Mouse (Mus musculus): ENCODE results near the gene Hs6st3.

The Hs6st3 gene

DNA sequence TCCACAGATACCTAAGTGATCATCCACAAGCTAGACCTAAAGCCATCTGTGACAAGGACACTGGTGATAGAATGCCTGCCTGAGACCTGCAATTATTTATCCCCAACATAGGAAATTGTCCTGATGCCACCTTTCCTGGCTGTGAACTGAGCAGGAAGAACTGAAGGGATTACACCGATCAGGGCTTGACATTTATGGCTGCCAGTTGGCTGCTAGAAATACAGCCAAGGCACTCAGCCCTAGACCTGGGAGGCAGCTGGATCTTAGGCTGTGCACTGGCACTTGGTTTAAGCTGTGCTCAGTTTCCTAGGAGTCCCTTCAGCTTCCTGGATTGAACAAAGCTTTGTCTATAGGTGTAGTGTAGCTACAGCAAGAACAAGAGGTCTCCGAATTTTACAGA, 518.8 kb downstream of the Hs6st3 start:
- DNase-seq = peak; percentile 34 to 50

- DNase-seq = peak; percentile 70 to 71
These were observed 527.6 kb downstream of the Hs6st3 start for GRCm38 (mm10) chr14:119665741-119666141.

DNA sequence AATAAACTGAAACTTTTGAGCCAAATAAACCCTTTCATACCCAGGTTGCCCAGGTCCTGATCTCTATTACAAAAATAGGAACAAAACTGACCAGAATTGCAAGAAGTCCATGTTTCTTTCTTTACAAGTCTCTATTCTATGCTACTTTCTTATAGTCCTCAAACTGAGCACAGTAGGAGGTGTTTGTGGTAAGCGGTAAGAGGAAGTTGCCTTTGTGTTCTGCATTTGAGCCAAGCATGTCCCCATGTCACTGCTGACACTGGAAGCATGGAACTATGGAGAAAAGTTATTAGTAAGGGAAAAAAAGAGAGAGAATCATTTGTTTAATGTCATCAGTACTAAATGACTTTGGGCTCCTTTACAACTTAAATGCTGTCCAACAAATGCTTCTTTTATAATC, 529.3 kb downstream of the Hs6st3 start:
- no peak for DNase-seq

DNA sequence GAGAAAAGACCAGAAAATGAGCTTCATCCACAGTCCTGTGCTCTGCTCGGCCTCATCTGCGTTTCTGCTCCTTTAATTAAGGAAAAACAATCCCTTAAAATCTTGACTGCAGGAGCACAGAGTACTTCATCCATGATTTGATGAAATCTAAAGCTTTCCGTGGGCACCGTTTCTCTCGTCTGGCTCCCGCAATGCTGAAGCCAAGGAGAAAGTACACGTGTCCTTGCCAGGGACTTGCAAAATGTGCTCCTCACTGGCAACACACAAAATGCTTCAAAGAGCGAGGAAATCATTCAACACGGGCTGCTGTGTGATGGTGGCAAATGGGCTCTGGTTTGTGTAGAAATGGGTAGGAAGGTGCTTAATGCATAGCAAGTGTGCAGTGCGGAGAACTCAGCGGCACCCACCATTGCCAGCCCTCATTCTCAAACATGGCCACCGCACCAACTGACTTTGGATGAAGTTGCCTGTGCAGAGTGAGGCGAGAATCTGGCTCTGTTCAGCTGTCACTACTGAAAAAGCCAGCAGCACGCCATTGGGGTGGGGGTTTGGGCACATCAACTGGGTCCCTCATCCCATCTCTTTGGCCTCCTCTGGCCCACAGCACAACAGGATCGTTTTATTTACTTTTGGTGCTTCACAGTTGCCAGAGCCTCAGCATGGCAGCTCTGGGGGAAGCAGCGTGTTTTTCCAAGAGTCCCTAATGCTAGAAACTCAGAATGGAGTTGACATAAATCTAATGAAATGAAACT, 532.9 kb downstream of the Hs6st3 start:
- peak; percentile 13 to 39 for DNase-seq

DNA sequence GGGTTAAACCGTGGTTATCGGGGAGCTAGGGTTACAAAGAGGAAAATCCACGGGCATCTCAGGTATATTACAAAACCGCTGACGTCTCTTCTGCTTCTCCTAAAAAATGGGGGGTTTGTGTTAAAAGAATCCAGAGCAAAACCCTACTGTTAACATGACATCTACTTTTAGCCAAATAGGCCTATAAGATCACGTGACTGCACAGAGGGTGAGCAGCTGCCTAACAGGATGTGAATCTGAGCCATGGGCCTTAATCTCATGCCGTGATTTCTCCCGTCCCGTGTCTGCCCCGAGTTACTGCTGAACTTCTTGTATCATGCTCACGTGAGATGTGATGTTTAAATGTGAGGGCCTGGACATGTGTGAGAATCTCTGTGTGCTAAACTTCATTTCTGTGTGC, 540.4 kb downstream of the Hs6st3 start:
- DNase-seq = no peak

GRCm38 (mm10) chr14:119680052-119680451, 541.9 kb downstream of the Hs6st3 start:
- DNase-seq = no peak

DNA sequence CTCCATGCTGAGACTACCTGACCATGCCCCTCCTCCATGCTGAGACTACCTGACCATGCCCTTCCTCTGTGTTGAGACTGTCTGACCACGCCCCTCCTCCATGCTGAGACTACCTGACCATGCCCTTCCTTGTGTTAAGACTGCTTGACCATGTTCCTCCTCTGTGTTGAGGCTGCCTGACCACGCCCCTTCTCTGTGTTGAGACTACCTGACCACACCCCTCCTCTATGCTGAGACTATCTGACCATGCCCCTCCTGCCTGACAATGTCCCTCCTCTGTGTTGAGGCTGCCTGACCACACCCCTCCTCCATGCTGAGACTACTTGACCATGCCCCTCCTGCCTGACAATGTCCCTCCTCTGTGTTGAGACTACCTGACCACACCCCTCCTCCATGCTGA, 549.7 kb downstream of the Hs6st3 start:
- no peak for DNase-seq

- DNase-seq = no peak
These were observed 561.8 kb downstream of the Hs6st3 start for GRCm38 (mm10) chr14:119699982-119700381.

DNA sequence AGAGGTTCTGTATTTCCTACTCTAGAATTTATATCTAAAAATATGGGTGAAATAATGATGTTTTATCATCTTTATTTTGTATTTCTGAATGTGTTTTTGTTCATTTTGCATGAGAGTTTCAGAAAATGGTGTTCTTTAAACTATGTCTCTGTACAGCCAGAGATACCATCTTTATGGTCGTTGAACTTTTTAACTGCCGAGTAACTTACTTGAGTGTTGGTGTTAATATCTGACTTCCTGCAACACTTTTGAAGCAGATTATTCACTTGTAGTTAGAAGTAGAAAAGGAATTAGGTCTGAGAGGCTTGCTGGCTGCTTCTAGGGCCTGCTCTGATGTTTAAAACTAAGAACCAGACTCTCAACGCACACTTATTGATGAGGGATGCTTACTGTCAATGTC, 576.6 kb downstream of the Hs6st3 start:
- DNase-seq = no peak

GRCm38 (mm10) chr14:119717323-119717722, 579.2 kb downstream of the Hs6st3 start:
- no peak for DNase-seq

DNA sequence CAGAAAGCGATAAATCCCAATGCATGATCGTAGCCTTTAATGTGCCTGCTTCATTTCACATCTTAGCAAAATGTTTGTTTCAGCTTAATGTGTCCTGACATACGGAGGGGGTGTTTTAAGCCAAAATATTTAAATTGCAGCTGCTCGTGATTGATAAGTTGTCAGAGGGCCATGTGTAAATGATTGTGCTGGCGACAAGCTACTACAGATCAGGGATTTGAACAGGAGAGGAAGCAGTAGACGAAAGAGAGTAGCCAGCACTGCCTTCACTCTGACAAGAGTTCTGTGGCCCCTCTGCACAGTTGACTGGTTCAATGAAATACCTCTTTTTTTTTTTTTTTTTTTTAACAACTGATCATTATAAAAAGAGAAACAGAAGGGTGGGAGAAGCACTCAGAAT, 587.0 kb downstream of the Hs6st3 start:
- DNase-seq = no peak

DNA sequence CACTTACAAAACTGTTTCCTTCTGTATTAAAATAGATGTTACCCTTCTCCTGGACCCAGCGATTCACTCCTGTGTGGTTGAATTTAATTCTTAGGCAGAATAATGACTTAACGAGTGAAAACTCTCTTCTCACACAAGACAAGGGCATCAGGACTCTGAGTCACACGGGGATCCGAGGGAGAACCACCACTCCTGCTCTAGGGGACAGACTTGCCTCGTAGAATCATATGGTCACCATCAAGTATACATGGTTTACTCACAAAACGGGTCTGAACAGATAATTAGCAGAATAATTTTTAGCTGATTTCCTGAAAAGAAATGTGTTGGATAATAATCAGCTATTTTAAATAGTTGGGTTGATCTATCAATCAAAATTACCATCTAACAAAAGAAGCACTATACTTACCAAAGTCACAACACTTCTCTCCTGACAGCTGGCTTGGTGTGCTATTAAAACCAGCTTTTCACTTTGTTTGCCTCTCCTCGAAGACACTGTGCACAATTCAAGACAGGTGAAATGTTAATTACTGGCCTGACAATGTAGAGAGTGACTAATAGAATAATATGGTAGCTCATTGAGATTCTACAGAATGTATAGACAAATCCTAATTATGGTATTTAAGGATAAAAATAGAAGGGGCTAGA, 593.4 kb downstream of the Hs6st3 start:
- no peak for DNase-seq

DNA sequence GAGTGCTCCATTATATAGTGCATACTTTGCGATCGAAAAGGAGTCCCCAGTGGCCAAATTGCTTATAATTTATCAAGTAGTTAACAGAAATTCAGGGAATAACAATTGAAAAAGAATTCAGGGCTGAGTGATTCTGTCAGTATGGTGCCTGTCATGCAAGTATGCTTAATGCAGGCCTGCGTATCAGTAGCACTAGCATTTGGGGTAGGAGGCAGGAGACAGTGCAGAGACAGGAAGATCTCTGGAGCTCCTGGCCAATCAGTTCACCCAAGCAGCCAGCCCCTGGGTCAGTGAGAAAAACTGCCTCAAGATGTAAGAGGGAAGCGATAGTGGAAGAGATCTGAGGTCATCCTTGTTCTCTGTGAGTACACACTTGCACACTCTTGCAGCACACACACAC, 594.1 kb downstream of the Hs6st3 start:
- no peak for DNase-seq

DNA sequence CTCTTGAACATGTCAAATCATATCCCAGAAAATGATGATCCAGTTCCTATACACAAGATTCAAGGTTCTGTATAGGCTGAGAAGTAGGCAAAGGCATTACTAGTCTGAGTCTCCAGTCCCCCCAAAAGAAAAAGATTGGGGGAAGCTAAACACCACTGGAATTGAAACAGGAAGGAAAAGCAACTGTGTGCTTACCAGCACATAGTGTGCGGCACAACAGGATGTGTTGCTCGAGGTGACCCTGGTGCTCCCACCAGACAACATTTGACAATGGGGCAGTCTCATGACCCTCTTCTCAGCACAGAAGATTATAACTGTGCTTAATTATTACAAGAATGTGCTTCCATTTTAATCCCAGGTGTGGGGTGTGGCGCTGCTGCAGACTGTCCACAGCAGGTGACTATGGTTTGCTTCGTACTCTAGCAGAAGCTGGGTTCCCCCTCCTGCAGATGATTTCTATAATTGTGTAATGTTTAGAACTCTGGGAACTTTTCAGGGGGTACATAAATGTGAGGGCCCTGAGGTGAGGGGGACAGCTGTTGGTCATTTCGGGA, 599.3 kb downstream of the Hs6st3 start:
- no peak for DNase-seq

GRCm38 (mm10) chr14:119741791-119742190, 603.6 kb downstream of the Hs6st3 start:
- DNase-seq = peak in 1 of 2 experiments; percentile 31

DNA sequence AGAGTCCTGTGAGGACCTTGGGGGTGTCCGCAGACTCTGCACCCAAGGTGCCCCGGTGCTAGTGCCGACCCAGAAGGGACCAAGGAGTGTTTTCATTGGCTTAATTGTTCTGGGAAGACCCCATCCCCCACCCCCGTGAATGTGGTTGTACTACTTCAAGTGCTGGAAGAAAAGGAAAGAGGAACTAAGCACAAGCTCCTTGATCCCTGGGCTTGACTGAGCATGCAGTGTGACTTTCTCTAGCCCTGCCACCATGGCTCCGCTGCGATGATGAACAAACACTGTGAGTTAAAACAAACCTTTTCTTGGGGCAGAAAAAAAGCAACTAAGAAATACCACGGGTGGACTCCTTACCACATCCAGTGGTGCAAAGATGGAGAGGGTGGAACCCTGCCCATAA, 623.2 kb downstream of the Hs6st3 start:
- no peak for DNase-seq

- no peak for DNase-seq
These were observed 633.9 kb downstream of the Hs6st3 start for GRCm38 (mm10) chr14:119772040-119772439.

- DNase-seq = peak; percentile 59 to 72
These were observed 638.1 kb downstream of the Hs6st3 start for GRCm38 (mm10) chr14:119776261-119776660.

DNA sequence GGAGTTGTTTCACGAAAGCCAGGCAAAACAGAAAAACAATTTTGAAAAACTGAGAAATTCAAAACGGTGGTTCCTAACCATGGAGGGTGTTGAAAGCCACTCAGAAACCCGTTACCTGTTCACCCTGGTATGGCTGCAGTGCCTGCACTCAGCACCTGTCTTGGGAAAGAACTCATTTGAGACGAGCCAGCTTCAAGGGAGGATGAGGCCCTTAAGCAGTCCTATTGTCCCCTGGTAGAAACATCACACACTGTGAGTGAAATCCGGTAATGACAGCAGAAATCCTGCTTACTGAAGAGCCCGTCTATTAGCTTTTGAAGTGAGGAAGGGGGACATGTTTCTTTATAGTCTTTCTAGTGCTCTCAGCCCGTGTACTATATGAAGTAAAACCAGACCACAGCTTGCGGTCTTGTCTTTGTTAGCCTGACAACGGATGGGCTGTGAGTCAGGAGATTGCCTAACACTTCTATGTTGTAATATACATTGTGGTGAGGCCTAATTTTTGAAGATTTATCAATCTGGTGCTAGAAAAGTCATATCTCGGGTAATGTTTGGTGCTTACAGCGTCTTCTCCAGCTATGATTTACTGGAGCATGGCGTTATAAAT, 641.9 kb downstream of the Hs6st3 start:
- no peak for DNase-seq

- no peak for DNase-seq
These were observed 643.0 kb downstream of the Hs6st3 start for GRCm38 (mm10) chr14:119781111-119781510.

DNA sequence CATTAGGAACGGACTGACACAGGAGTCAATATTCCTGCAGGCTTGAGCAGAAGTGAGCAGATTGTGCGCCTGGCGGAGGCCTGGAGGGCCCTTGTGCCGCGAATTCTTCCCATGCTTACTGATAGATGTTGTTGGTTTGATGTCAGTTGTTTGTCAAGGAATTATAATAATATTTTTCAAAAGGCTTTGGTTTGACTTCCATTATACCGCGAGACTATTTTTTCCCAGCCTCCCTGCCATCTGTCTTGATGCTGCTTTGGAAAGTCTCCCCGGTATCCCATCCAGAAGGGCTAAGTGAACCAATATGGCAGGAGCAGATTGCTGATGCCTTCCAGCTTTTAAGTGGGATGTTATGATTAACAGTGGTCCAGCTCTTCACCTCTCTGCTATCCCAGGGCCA, 651.3 kb downstream of the Hs6st3 start:
- DNase-seq = peak in 1 of 2 experiments; percentile 12

DNA sequence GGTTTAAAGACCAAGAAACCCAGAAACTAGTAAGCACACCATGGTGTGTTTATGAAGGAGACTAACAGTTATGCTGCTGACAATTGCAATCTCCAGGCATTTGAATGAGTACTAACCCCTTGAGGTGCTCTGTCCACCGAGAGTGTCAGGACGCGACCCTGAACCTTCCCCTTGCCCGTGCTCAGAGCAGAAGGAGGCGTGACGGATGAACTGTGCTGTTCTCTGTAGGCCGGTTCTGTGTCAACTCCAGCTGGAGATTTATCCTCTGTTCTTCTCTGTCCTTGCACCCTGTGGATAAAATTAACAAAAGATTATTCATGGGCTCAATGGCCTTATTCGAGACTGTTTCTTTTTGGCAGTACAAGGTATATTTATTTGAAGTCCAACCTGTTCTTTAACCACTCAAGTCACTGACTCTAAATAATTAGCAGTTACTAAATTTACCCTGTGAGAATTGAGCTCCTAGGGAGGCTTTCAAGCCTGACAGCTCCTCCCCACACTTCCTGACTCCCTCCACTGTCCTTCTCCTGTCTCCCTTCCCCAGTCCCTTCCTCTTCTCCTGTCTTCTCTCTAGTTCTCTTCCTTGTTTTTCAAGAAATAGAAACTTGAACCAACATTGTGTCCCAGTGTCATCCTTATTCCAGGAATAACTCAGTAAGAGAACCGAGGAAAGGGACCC, 659.2 kb downstream of the Hs6st3 start:
- no peak for DNase-seq

GRCm38 (mm10) chr14:119798561-119798960, 660.4 kb downstream of the Hs6st3 start:
- no peak for DNase-seq

All from cerebellum, postnatal 14 days (tissue).